Mouse (Mus musculus): ENCODE results near the gene Ccl1.

The Ccl1 gene

GRCm38 (mm10) chr11:82305590-82305989, at the start of gene Ccl1:
Gene Ccl1 (minus strand): TSS chr11:82305690.
- no peak for DNase-seq

GRCm38 (mm10) chr11:82351039-82351438, 45.5 kb upstream of the Ccl1 start:
- peak; percentile 34 for DNase-seq

- DNase-seq = no peak
Measured at GRCm38 (mm10) chr11:82340900-82341299, 35.4 kb upstream of the Ccl1 start.

GRCm38 (mm10) chr11:82340416-82340815, 34.9 kb upstream of the Ccl1 start:
- DNase-seq = no peak

GRCm38 (mm10) chr11:82339921-82340401, 34.5 kb upstream of the Ccl1 start:
- DNase-seq = no peak

- DNase-seq = no peak
Measured at GRCm38 (mm10) chr11:82313153-82313552, 7.7 kb upstream of the Ccl1 start.

- DNase-seq = peak; percentile 22
Measured at GRCm38 (mm10) chr11:82310336-82311045, 5.0 kb upstream of the Ccl1 start.

- DNase-seq = no peak
Measured at GRCm38 (mm10) chr11:82297895-82298294, 7.6 kb downstream of the Ccl1 start.

GRCm38 (mm10) chr11:82290841-82291240, 14.6 kb downstream of the Ccl1 start:
- DNase-seq = no peak

- no peak for DNase-seq
Measured at GRCm38 (mm10) chr11:82274149-82274812, 31.2 kb downstream of the Ccl1 start.

GRCm38 (mm10) chr11:82259131-82259530, 46.4 kb downstream of the Ccl1 start:
- no peak for DNase-seq

GRCm38 (mm10) chr11:82255601-82256000, 49.9 kb downstream of the Ccl1 start:
- peak; percentile 73 for DNase-seq

GRCm38 (mm10) chr11:82253421-82253820, 52.1 kb downstream of the Ccl1 start:
- DNase-seq = no peak

GRCm38 (mm10) chr11:82251251-82251650, 54.2 kb downstream of the Ccl1 start:
- no peak for DNase-seq

- no peak for DNase-seq
Measured at GRCm38 (mm10) chr11:82249945-82250344, 55.5 kb downstream of the Ccl1 start.

- no peak for DNase-seq
Measured at GRCm38 (mm10) chr11:82237439-82237838, 68.1 kb downstream of the Ccl1 start.

- DNase-seq = peak; percentile 20
Measured at GRCm38 (mm10) chr11:82235551-82236207, 69.8 kb downstream of the Ccl1 start.

GRCm38 (mm10) chr11:82233991-82234390, 71.5 kb downstream of the Ccl1 start:
- DNase-seq = no peak

- no peak for DNase-seq
Measured at GRCm38 (mm10) chr11:82226976-82227375, 78.5 kb downstream of the Ccl1 start.

GRCm38 (mm10) chr11:82225936-82226335, 79.6 kb downstream of the Ccl1 start:
- no peak for DNase-seq

- DNase-seq = no peak
Measured at GRCm38 (mm10) chr11:82216531-82216930, 89.0 kb downstream of the Ccl1 start.

- no peak for DNase-seq
Measured at GRCm38 (mm10) chr11:82214405-82214804, 91.1 kb downstream of the Ccl1 start.

- no peak for DNase-seq
Measured at GRCm38 (mm10) chr11:82206960-82207488, 98.5 kb downstream of the Ccl1 start.

- no peak for DNase-seq
Measured at GRCm38 (mm10) chr11:82205221-82205620, 100.3 kb downstream of the Ccl1 start.

Data from right cerebral cortex, postnatal 14 days (tissue).